Mouse (Mus musculus) neural tube, embryonic 13.5 days (tissue): ENCODE measurements around the gene Lrmda. TPM values are rescaled to one million over a fixed set of nuclear protein-coding genes. Genes with fewer than 3 reads are reported as not detected.
A peak's percentile ranks its signal among the peaks of the same experiment; 100 is the strongest.

Source experiments
- ATAC-seq: fragments of 200-750 bp; cut with Nextera tagmentation; 2 replicates; pipeline ENCODE4 v1.8.0; 2017; ENCODE audit warnings: low read depth, mild to moderate bottlenecking, moderate TSS enrichment, moderate library complexity
- H3K27ac ChIP-seq: fragments of 300-500 bp; sonication (generic); replicated peaks from 2 replicates; pipeline ENCODE4 v1.5.1; 2015; ENCODE audit warnings: moderate library complexity, mild to moderate bottlenecking, inconsistent platforms
- H3K27me3 ChIP-seq: fragments of 300-500 bp; sonication (generic); 2 replicates; pipeline ENCODE4 v1.6.1; 2015; ENCODE audit warnings: mild to moderate bottlenecking, inconsistent platforms
- H3K36me3 ChIP-seq: fragments of 300-500 bp; sonication (generic); 2 replicates; pipeline ENCODE4 v1.6.1; 2015; ENCODE audit warnings: mild to moderate bottlenecking, inconsistent platforms
- H3K4me1 ChIP-seq: fragments of 300-500 bp; sonication (generic); replicated peaks from 2 replicates; pipeline ENCODE4 v1.6.1; 2015; ENCODE audit warnings: inconsistent platforms
- H3K4me2 ChIP-seq: fragments of 300-500 bp; sonication (generic); 2 replicates; pipeline ENCODE4 v1.6.1; 2015; ENCODE audit warnings: inconsistent platforms, mild to moderate bottlenecking, moderate library complexity
- H3K4me3 ChIP-seq: fragments of 300-500 bp; sonication (generic); 2 replicates; pipeline ENCODE4 v1.5.1; 2015; ENCODE audit warnings: mild to moderate bottlenecking, inconsistent platforms
- H3K9ac ChIP-seq: fragments of 300-500 bp; sonication (generic); 2 replicates; pipeline ENCODE4 v1.6.1; 2015; ENCODE audit warnings: moderate library complexity, mild to moderate bottlenecking, inconsistent platforms
- H3K9me3 ChIP-seq: fragments of 300-500 bp; sonication (generic); 2 replicates; pipeline ENCODE4 v1.6.1; 2016; ENCODE audit warnings: inconsistent platforms
- WGBS: fragments of 180-500 bp; shearing (Covaris S2); methylation state at CpG from one replicate; pipeline ENCODE4 v1.1.7; 2015; 5-methylcytosine and 5-hydroxymethylcytosine counted together
- polyA plus RNA-seq: library from polyadenylated mRNA; unstranded; fragments of >200 nt; fragmentation: Nextera tagmentation; extraction: Ambion mirVana; gene quantifications from 2 replicates; pipeline ENCODE4 v1.2.1, GENCODE M21; 2015

Lrmda gene
- 0.54 TPM in 1 of 2 replicates, not detected in the other for polyA plus RNA-seq

DNA sequence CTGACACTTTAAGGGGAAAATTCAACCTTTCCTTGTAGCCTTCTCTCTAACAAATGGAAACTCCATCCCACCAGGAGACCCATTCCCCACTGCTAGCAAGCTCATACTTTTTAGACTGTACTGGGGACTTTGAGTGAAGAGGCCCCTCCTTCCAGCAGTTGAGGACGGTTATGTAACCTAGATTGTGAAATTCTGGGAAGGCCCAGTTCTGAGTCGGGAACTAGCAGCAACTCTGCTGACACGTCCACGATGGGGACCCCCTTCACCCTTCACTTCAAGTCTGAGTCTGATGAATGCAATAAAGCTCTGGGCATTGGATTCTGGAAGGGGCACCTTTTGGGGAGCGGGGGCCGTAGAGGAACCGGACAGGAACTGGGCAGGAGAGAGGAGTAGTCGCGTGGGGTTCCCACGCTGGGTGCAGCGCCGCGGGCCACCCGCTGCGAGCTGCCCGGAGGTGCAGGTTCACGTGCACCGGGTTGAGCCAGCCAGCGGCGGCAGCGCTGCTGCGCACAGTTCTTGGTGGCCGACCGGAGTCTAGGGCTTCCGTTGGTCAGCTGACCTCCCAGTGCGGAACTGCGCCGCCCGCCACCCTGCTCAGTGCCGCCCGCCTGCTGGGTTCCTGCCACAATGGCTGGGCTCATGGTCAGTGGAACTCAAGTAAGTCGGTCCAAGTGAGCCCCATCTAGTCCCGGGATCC is at the start of gene Lrmda:
Gene Lrmda (plus strand): TSS at position 461 of the 697 bp plus-strand sequence.
- Histone ChIP-seq H3K36me3 (no peaks in the 10 kb centered on the region), H3K27me3 (peaks cover 39% of the 10 kb centered on the region), H3K4me3 (peak within 1 kb of the TSS; percentile 34), H3K27ac (no peak within 1 kb of the TSS), H3K9ac (peak within 1 kb of the TSS; percentile 60), H3K4me1 (peaks cover 18% of the 10 kb centered on the region), H3K4me2 (peak within 1 kb of the TSS; percentile 69), H3K9me3 (no peaks in the 10 kb centered on the region)
- WGBS: 5% methylated on average over 33 of the region's 33 CpGs
- peak; percentile 74 for ATAC-seq

- Histone ChIP-seq H3K36me3 (peaks cover 13% of the 10 kb centered on the region), H3K9ac (0 out of 2 replicates have a peak overlapping the region, but pooled peaks have one; percentile 26), H3K4me2 (peak overlapping the region; percentile 91), H3K9me3 (no peaks in the 10 kb centered on the region; the same call in 1 of the 2 replicates), H3K27me3 (0 out of 2 replicates have a peak, but pooled peaks cover 9% of the 10 kb centered on the region), H3K4me3 (peak overlapping the region; percentile 23), H3K27ac (no peak overlapping the region; the same call in 1 of the 2 replicates), H3K4me1 (peaks cover 37% of the 10 kb centered on the region)
- WGBS: under 1% methylated on average over 22 of the region's 22 CpGs
- ATAC-seq: peak; percentile 75
Measured at GRCm38 (mm10) chr14:21981462-21981861, 38.0 kb upstream of the Lrmda start.

DNA sequence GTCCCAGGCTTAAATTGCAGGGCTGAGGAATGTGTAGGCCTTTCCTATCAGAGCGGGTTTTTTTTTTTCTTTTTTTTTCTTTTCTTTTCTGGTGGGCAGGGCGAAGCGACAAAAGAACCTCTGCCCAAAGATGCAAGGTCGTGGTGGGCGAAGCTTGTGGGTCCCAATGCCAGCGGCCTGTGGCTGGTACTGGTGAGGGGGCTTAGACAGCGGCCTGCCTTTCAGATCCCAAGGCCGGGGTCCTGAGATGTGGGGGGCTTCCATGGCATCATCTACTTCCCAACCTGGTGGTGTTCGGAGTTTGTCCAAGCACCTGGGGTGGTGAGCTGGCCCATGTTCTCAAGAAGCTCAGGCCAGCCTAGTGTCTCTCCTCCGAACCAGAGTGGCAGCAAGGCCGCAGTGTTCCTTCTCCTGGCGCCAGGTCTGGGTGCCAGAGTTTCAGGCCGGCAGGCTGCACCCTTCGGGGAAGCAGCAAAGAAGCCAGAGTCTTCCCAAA is 37.4 kb upstream of the Lrmda start:
- Histone ChIP-seq H3K27ac (peak overlapping the region; percentile 86), H3K9me3 (no peaks in the 10 kb centered on the region), H3K27me3 (0 out of 2 replicates have a peak, but pooled peaks cover 9% of the 10 kb centered on the region), H3K4me3 (peak overlapping the region; percentile 91), H3K36me3 (peaks cover 13% of the 10 kb centered on the region), H3K9ac (peak overlapping the region; percentile 87), H3K4me1 (peaks cover 37% of the 10 kb centered on the region), H3K4me2 (peak overlapping the region; percentile 91)
- WGBS: 11% methylated on average over 14 of the region's 14 CpGs
- no peak for ATAC-seq

DNA sequence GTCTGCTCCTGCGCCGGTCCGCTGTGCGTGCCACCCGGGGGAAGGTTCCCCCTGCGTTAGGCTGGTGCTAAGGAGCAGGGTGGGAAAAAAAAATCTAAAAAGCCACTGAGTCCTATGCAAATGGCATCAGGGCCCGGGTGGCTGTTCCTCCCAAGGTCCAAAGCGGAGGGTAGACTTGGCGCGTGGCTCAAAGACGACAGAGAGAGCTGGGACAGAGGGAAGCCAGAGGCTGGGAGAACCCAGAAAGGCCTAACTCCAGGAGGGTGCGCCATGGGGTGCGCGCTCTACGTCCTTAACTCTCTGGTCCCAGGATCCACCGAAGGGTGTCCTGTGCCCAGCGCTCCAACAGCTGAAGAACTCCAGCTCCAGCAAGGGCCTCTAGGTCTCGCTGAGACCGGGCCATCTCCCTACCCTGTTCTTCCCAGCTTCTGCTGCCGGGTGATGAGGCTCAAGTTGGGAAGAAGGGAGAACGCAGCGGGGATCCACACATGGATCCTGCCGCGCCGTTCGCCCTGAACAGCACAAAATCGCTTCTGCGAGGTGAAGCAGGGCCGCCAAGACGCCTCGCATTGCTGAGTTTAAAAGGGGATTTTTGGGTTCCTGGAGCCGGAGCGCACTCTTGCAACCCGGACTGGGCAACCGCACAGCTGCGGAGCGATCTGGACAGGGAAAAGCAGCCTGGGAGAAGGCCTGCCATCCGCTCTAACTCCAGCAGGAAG is 36.8 kb upstream of the Lrmda start:
- Histone ChIP-seq H3K36me3 (peaks cover 13% of the 10 kb centered on the region), H3K27ac (peak overlapping the region; percentile 86), H3K4me1 (peaks cover 37% of the 10 kb centered on the region), H3K9me3 (no peaks in the 10 kb centered on the region), H3K9ac (peak overlapping the region; percentile 87), H3K4me3 (peak overlapping the region; percentile 91), H3K4me2 (peak overlapping the region; percentile 91), H3K27me3 (0 out of 2 replicates have a peak, but pooled peaks cover 9% of the 10 kb centered on the region)
- ATAC-seq: no peak
- WGBS: 1% methylated on average over 38 of the region's 38 CpGs

GRCm38 (mm10) chr14:21983311-21983949 is 36.1 kb upstream of the Lrmda start:
- ATAC-seq: no peak
- Histone ChIP-seq H3K27me3 (0 out of 2 replicates have a peak, but pooled peaks cover 8% of the 10 kb centered on the region), H3K9ac (peak overlapping the region; percentile 87), H3K36me3 (peaks cover 13% of the 10 kb centered on the region), H3K27ac (peak overlapping the region; percentile 86), H3K4me2 (peak overlapping the region; percentile 91), H3K4me1 (peaks cover 37% of the 10 kb centered on the region), H3K9me3 (no peaks in the 10 kb centered on the region), H3K4me3 (peak overlapping the region; percentile 91)
- under 1% methylated on average over 22 of the region's 22 CpGs for WGBS

GRCm38 (mm10) chr14:21983950-21984730 is 35.4 kb upstream of the Lrmda start:
- Histone ChIP-seq H3K4me2 (peak overlapping the region; percentile 91), H3K4me3 (peak overlapping the region; percentile 91), H3K27ac (peak overlapping the region; percentile 99), H3K9ac (peak overlapping the region; percentile 97), H3K36me3 (peaks cover 13% of the 10 kb centered on the region), H3K4me1 (peaks cover 43% of the 10 kb centered on the region), H3K9me3 (no peaks in the 10 kb centered on the region), H3K27me3 (0 out of 2 replicates have a peak, but pooled peaks cover 4% of the 10 kb centered on the region)
- WGBS: 3% methylated on average over 18 of the region's 18 CpGs
- ATAC-seq: no peak

DNA sequence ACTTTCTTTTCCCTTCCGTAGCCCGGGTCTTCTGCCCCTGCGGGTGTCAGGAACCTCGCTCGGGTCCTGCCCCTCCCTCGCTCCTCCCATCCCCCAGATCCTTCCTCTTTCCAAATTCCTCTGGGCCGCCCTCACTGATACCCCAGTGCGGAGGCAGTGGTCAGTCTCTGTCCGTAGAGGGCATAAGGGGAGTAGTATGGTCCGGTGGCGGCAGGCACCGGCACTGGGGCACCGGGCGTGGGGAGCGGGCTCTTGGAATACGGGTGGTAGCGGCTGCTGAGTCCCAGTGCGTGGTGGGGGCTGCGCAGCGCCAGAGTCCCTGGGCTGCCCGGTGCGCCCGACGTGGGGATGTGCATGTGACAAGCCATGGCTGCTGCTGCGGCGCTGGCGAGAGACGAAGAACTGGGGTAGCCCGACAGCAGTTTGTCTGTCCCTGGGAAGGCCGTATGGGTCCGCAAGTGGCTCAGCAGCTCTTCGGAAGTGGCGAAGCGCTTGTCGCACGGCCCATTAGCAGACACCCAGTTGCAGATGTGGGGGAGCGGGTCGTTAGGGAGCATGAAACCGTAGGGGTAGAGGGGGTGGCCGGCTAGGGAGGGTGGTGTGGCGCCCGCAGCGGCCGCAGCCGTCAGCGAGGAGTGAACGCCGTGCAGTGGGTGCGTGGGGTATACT is 34.6 kb upstream of the Lrmda start:
- Histone ChIP-seq H3K9me3 (no peaks in the 10 kb centered on the region), H3K27me3 (0 out of 2 replicates have a peak, but pooled peaks cover 4% of the 10 kb centered on the region), H3K4me3 (peak overlapping the region; percentile 91), H3K4me1 (peaks cover 50% of the 10 kb centered on the region), H3K27ac (peak overlapping the region; percentile 99), H3K9ac (peak overlapping the region; percentile 97), H3K36me3 (peaks cover 13% of the 10 kb centered on the region), H3K4me2 (peak overlapping the region; percentile 91)
- WGBS: under 1% methylated on average over 49 of the region's 49 CpGs
- no peak for ATAC-seq

DNA sequence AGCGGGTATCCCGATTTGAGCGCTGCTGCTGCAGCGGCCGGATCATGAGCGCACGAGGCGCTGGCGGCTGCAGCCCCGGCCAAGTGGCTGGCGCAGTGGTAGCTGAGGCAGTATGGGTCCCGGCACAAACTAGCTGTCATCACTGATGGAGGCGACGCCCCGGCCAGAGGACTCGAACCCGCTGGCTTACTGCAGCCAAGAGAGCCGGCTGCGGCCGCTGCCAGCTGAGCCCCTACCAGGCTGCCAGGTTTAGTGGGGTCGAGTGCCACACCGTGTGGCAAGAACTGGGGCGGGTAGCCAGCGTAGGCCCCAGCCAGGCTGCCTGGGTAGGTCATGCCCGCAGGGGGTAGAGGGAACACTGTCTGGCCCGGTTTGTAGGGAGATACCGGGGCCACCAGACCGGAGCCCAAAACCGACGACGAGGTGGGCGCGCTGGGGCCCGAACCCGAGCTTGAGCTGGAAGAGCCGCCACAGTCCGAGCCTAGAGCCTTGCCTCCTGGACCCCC is 34.0 kb upstream of the Lrmda start:
- Histone ChIP-seq H3K4me2 (peak overlapping the region; percentile 91), H3K9ac (peak overlapping the region; percentile 97), H3K36me3 (peaks cover 13% of the 10 kb centered on the region), H3K4me3 (peak overlapping the region; percentile 91), H3K9me3 (no peaks in the 10 kb centered on the region), H3K4me1 (peaks cover 56% of the 10 kb centered on the region), H3K27ac (peak overlapping the region; percentile 99), H3K27me3 (no peaks in the 10 kb centered on the region)
- under 1% methylated on average over 37 of the region's 37 CpGs for WGBS
- ATAC-seq: no peak

- H3K4me1 ChIP-seq: peaks cover 63% of the 10 kb centered on the region
- 3% methylated on average over 62 of the region's 62 CpGs for WGBS
- H3K9ac ChIP-seq: peak overlapping the region; percentile 97
- H3K4me3 ChIP-seq: peak overlapping the region; percentile 91
- no peaks in the 10 kb centered on the region for H3K9me3 ChIP-seq
- peak overlapping the region; percentile 99 for H3K27ac ChIP-seq
- peak overlapping the region; percentile 91 for H3K4me2 ChIP-seq
- no peaks in the 10 kb centered on the region for H3K27me3 ChIP-seq
- no peak for ATAC-seq
- peaks cover 13% of the 10 kb centered on the region for H3K36me3 ChIP-seq
Measured at GRCm38 (mm10) chr14:21985981-21986732, 33.4 kb upstream of the Lrmda start.
